Mouse (Mus musculus) liver, embryonic 11.5 days (tissue): ENCODE measurements around the gene Tmem179. TPM values are rescaled to one million over a fixed set of nuclear protein-coding genes. Genes with fewer than 3 reads are reported as not detected.

Experiments used
- polyA plus RNA-seq: library from polyadenylated mRNA; unstranded; fragments of >200 nt; fragmentation: Nextera tagmentation; extraction: Ambion mirVana; gene quantifications from 2 replicates; pipeline ENCODE4 v1.2.1, GENCODE M21; 2014

The Tmem179 gene
- polyA plus RNA-seq, 1 experiment from 2014 or later, result 0.71 TPM

Other genes starting within 250 kb of the Tmem179 start
- gene A530016L24Rik, start 27.3 kb downstream of the Tmem179 start, polyA plus RNA-seq, result 0.11 and 0.12 TPM in 2 replicates
- 4.6 and 6.5 TPM in 2 replicates for gene Inf2, start 72.0 kb upstream of the Tmem179 start, polyA plus RNA-seq
- 5.6 and 7.4 TPM in 2 replicates for gene Adssl1, start 103.3 kb upstream of the Tmem179 start, polyA plus RNA-seq
- 216 and 222 TPM in 2 replicates for gene Siva1, start 127.9 kb upstream of the Tmem179 start, polyA plus RNA-seq
- 54.9 and 62.9 TPM in 2 replicates for gene Akt1, start 158.1 kb upstream of the Tmem179 start, polyA plus RNA-seq
- gene Zbtb42, start 162.1 kb upstream of the Tmem179 start, polyA plus RNA-seq, result 0.96 and 1.7 TPM in 2 replicates
- 7.9 and 8.0 TPM in 2 replicates for gene Cep170b, start 203.7 kb upstream of the Tmem179 start, polyA plus RNA-seq
- 6.3 and 7.4 TPM in 2 replicates for gene Pld4, start 243.9 kb upstream of the Tmem179 start, polyA plus RNA-seq